Mouse (Mus musculus) ES-E14 (cell line): ENCODE results near the gene Adam6b.

ENCODE experiments used
- CHD2 ChIP-seq: IDR thresholded peaks from 2 replicates; pipeline ENCODE4 v1.6.1; 2014; ENCODE audit warnings: mild to moderate bottlenecking, low read depth, low read length, inconsistent platforms
- MAFK ChIP-seq: IDR thresholded peaks from 2 replicates; pipeline ENCODE4 v1.6.1; 2014; ENCODE audit warnings: mild to moderate bottlenecking, low read depth, low read length, inconsistent platforms; ENCODE audit not compliant: insufficient read depth
- ZC3H11A ChIP-seq: IDR thresholded peaks from 2 replicates; pipeline ENCODE4 v1.6.1; 2012; ENCODE audit warnings: low read depth, mild to moderate bottlenecking, inconsistent platforms, low read length, borderline replicate concordance

GRCm38 (mm10) chr12:113483492-113484162 is 5.7 kb upstream of the Adam6b start:
- TF ChIP-seq ZC3H11A (no peak), MAFK (no peak), CHD2 (no peak)
